Mouse (Mus musculus) embryonic fibroblast, embryonic 13.5 days (primary cell): ENCODE measurements around the gene Bcs1l.

ENCODE experiments used
- CTCF ChIP-seq: IDR thresholded peaks from 2 replicates; pipeline ENCODE4 v1.5.1; 2011; ENCODE audit warnings: mild to moderate bottlenecking, control low read depth, low read length, moderate library complexity, borderline replicate concordance; ENCODE audit not compliant: insufficient read depth
- POLR2A ChIP-seq: IDR thresholded peaks from 2 replicates; pipeline ENCODE4 v1.6.1; 2011; ENCODE audit warnings: low read depth, mild to moderate bottlenecking, control low read depth, low read length, moderate library complexity

DNA sequence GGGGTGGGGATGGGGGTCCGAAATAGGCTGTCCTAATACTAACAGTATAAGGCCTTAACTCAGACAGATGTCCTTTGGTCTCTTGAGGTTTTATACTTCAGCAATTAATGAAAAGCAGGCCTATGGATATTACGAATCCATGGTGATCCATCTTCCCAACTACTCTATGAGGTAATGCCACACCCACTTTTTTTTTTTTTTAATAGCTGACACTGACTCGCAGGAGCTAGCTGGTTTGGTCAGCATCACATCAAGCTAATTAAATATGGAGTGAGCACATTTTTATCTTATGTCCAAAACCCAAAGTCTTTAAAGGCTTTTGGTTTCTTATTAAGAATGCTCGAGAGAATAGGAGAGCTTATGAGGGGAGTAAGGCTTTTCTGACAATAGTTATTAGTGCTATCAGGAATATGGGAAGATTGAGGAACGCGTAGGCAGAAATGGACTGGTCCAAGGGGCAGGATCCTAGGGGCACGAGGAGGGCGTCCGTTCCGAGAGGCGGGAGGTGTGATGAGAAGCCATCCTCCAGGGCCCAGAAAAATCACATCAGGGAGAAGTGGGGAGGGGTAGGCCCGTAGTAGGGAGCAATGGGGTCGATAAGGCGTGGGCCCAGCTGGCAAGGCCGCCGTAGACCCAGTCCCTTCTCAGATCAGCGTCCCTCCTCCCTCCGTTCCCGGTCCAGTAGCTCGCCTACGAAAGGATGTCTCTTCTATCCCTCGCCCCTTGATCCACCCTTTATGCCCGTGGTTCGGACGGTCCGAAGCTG is 12.6 kb downstream of the Bcs1l start:
- TF ChIP-seq CTCF (no peak), POLR2A (no peak)
